Mouse (Mus musculus): Measurements from ENCODE around the gene Pitpnm1. TPM values are rescaled to one million over a fixed set of nuclear protein-coding genes. Genes with fewer than 3 reads are reported as not detected.
A peak's percentile ranks its signal among the peaks of the same experiment; 100 is the strongest.

Gene Pitpnm1
- polyA plus RNA-seq, 1 experiment: 568 TPM

DNA sequence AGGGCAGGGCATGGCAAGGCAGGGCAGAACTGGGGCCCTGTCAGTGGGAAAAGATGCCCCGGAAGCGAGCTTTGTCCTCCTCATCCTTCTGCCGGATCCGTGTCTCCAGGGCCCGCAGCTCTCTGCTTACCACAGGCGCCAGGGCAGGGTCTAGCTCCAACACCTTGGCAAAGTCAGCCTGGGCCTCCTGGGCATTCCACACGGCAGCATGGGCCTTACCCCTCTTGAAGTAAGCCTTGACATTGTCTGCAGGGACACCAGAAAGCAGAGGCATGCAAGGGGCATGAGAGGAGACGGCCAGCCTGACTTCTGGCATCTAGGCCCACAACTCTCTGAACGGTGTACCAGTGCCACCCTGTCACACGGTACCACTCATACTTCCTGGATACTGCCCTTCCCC lies 14.8 kb downstream of the Pitpnm1 start:
- 34% methylated on average over 10 of the region's 10 CpGs for WGBS
- peak overlapping the region; percentile 82 for H3K27ac ChIP-seq (ENCODE audit: insufficient read depth, low read length)
- peaks cover 51% of the 10 kb centered on the region for H3K4me1 ChIP-seq (ENCODE audit: control insufficient read depth, insufficient read depth, low read length)
- no peaks in the 10 kb centered on the region for H3K27me3 ChIP-seq (ENCODE audit: control insufficient read depth, insufficient read depth, low read length)
- no peak for DNase-seq
- no peak for TF ChIP-seq POLR2A (IDR thresholded peaks at IDR 0.05; ENCODE audit: borderline replicate concordance, insufficient read depth, low read length)
- no peak for TF ChIP-seq CTCF (IDR thresholded peaks at IDR 0.05; ENCODE audit: borderline replicate concordance, insufficient read depth, low read depth, low read length)
- no peak overlapping the region for H3K4me3 ChIP-seq (replicated peaks; ENCODE audit: insufficient read depth, low read depth, low read length)

- Histone ChIP-seq H3K27me3 (ENCODE audit: control insufficient read depth, insufficient read depth, low read length) (no peaks in the 10 kb centered on the region), H3K4me1 (ENCODE audit: control insufficient read depth, insufficient read depth, low read length) (peaks cover 51% of the 10 kb centered on the region), H3K27ac (ENCODE audit: insufficient read depth, low read length) (peak overlapping the region; percentile 82), H3K4me3 (replicated peaks; ENCODE audit: insufficient read depth, low read depth, low read length) (no peak overlapping the region)
- WGBS: 71% methylated on average over 10 of the region's 10 CpGs
- no peak for DNase-seq
- TF ChIP-seq POLR2A (IDR thresholded peaks at IDR 0.05; ENCODE audit: borderline replicate concordance, insufficient read depth, low read length) (no peak), CTCF (IDR thresholded peaks at IDR 0.05; ENCODE audit: borderline replicate concordance, insufficient read depth, low read depth, low read length) (no peak)
Observed at GRCm38 (mm10) chr19:4115144-4115543, 15.3 kb downstream of the Pitpnm1 start.

GRCm38 (mm10) chr19:4115816-4116215 lies 16.0 kb downstream of the Pitpnm1 start:
- no peak for TF ChIP-seq CTCF (IDR thresholded peaks at IDR 0.05; ENCODE audit: borderline replicate concordance, insufficient read depth, low read depth, low read length)
- TF ChIP-seq POLR2A (IDR thresholded peaks at IDR 0.05; ENCODE audit: borderline replicate concordance, insufficient read depth, low read length): no peak
- Histone ChIP-seq H3K4me1 (ENCODE audit: control insufficient read depth, insufficient read depth, low read length) (peaks cover 48% of the 10 kb centered on the region), H3K27ac (ENCODE audit: insufficient read depth, low read length) (no peak overlapping the region), H3K27me3 (ENCODE audit: control insufficient read depth, insufficient read depth, low read length) (no peaks in the 10 kb centered on the region), H3K4me3 (replicated peaks; ENCODE audit: insufficient read depth, low read depth, low read length) (no peak overlapping the region)
- WGBS: 71% methylated on average over 11 of the region's 11 CpGs
- no peak for DNase-seq

GRCm38 (mm10) chr19:4117006-4117405 lies 17.2 kb downstream of the Pitpnm1 start:
- Histone ChIP-seq H3K27ac (ENCODE audit: insufficient read depth, low read length) (no peak overlapping the region), H3K27me3 (ENCODE audit: control insufficient read depth, insufficient read depth, low read length) (no peaks in the 10 kb centered on the region), H3K4me1 (ENCODE audit: control insufficient read depth, insufficient read depth, low read length) (peaks cover 37% of the 10 kb centered on the region), H3K4me3 (replicated peaks; ENCODE audit: insufficient read depth, low read depth, low read length) (no peak overlapping the region)
- no peak for DNase-seq
- TF ChIP-seq CTCF (IDR thresholded peaks at IDR 0.05; ENCODE audit: borderline replicate concordance, insufficient read depth, low read depth, low read length) (no peak), POLR2A (IDR thresholded peaks at IDR 0.05; ENCODE audit: borderline replicate concordance, insufficient read depth, low read length) (no peak)
- WGBS: 95% methylated on average over 7 of the region's 7 CpGs

- no peaks in the 10 kb centered on the region for H3K27me3 ChIP-seq (ENCODE audit: control insufficient read depth, insufficient read depth, low read length)
- 92% methylated on average over 2 of the region's 2 CpGs for WGBS
- no peak for DNase-seq
- no peak overlapping the region for H3K27ac ChIP-seq (ENCODE audit: insufficient read depth, low read length)
- no peak overlapping the region for H3K4me3 ChIP-seq (replicated peaks; ENCODE audit: insufficient read depth, low read depth, low read length)
- TF ChIP-seq POLR2A (IDR thresholded peaks at IDR 0.05; ENCODE audit: borderline replicate concordance, insufficient read depth, low read length): no peak
- TF ChIP-seq CTCF (IDR thresholded peaks at IDR 0.05; ENCODE audit: borderline replicate concordance, insufficient read depth, low read depth, low read length): no peak
- H3K4me1 ChIP-seq (ENCODE audit: control insufficient read depth, insufficient read depth, low read length): peaks cover 24% of the 10 kb centered on the region
Observed at GRCm38 (mm10) chr19:4118350-4118749, 18.6 kb downstream of the Pitpnm1 start.

GRCm38 (mm10) chr19:4119716-4120487 lies 20.1 kb downstream of the Pitpnm1 start:
- 89% methylated on average over 6 of the region's 6 CpGs for WGBS
- H3K4me3 ChIP-seq (replicated peaks; ENCODE audit: insufficient read depth, low read depth, low read length): no peak overlapping the region
- peak in 1 of 2 experiments; percentile 4 for DNase-seq
- no peak overlapping the region for H3K27ac ChIP-seq (ENCODE audit: insufficient read depth, low read length)
- H3K4me1 ChIP-seq (ENCODE audit: control insufficient read depth, insufficient read depth, low read length): peaks cover 10% of the 10 kb centered on the region
- TF ChIP-seq POLR2A (IDR thresholded peaks at IDR 0.05; ENCODE audit: borderline replicate concordance, insufficient read depth, low read length): no peak
- no peak for TF ChIP-seq CTCF (IDR thresholded peaks at IDR 0.05; ENCODE audit: borderline replicate concordance, insufficient read depth, low read depth, low read length)
- no peaks in the 10 kb centered on the region for H3K27me3 ChIP-seq (ENCODE audit: control insufficient read depth, insufficient read depth, low read length)

GRCm38 (mm10) chr19:4120496-4120895 lies 20.7 kb downstream of the Pitpnm1 start:
- WGBS: 96% methylated on average over 2 of the region's 2 CpGs
- Histone ChIP-seq H3K27ac (ENCODE audit: insufficient read depth, low read length) (no peak overlapping the region), H3K27me3 (ENCODE audit: control insufficient read depth, insufficient read depth, low read length) (no peaks in the 10 kb centered on the region), H3K4me3 (replicated peaks; ENCODE audit: insufficient read depth, low read depth, low read length) (no peak overlapping the region), H3K4me1 (ENCODE audit: control insufficient read depth, insufficient read depth, low read length) (peaks cover 4% of the 10 kb centered on the region; the same call in 1 of the 2 replicates)
- TF ChIP-seq POLR2A (IDR thresholded peaks at IDR 0.05; ENCODE audit: borderline replicate concordance, insufficient read depth, low read length): no peak
- no peak for TF ChIP-seq CTCF (IDR thresholded peaks at IDR 0.05; ENCODE audit: borderline replicate concordance, insufficient read depth, low read depth, low read length)
- no peak for DNase-seq
